Mouse (Mus musculus): ENCODE measurements around the gene Caly. TPM values are rescaled to one million over a fixed set of nuclear protein-coding genes. Genes with fewer than 3 reads are reported as not detected.

Gene Caly
- polyA plus RNA-seq (2016; fragmentation: Nextera tagmentation; extraction: Ambion mirVana): 21.5 and 22.3 TPM in 2 replicates

- ATAC-seq (ENCODE audit: low FRiP score): peak; percentile 83
- Histone ChIP-seq H3K4me1 (peaks cover 33% of the 10 kb centered on the region), H3K9me3 (no peaks in the 10 kb centered on the region), H3K27ac (peak within 1 kb of the TSS; percentile 77), H3K36me3 (replicated peaks) (no peaks in the 10 kb centered on the region), H3K27me3 (peaks cover 52% of the 10 kb centered on the region), H3K4me2 (peak within 1 kb of the TSS; percentile 57), H3K9ac (peak within 1 kb of the TSS; percentile 52), H3K4me3 (replicated peaks) (peak within 1 kb of the TSS; percentile 40)
- 5% methylated on average over 18 of the region's 18 CpGs for WGBS
Observed at GRCm38 (mm10) chr7:140082242-140082678, at the start of gene Caly. Gene Caly (minus strand): TSS chr7:140082548.

DNA sequence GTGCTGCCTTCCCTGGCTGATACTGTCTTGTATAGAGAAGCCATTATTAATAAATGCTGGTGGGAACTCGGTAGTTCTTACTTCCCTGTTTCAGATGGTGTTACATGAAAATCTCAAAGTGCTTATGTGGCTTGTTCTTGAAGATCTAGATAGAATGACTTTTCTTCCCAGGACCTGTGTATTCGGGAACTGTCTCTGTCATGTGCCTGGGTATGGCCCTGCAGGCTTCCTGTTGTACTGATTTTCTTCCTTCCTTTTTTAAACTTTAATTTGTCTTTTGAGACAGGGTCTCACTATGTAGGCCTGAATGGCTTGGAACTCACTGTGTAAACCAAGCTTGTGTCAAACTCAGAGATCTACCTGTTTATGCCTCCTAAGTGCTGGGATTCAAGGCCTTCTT lies 45.6 kb upstream of the Caly start:
- H3K4me3 ChIP-seq (replicated peaks): no peak overlapping the region
- 90% methylated on average over 2 of the region's 2 CpGs for WGBS
- H3K36me3 ChIP-seq (replicated peaks): peaks cover 3% of the 10 kb centered on the region; the same call in 1 of the 2 replicates
- H3K27ac ChIP-seq: no peak overlapping the region
- H3K4me1 ChIP-seq: peaks cover 4% of the 10 kb centered on the region; the same call in 1 of the 2 replicates
- peaks cover 12% of the 10 kb centered on the region; the same call in 1 of the 2 replicates for H3K27me3 ChIP-seq
- no peak for ATAC-seq (ENCODE audit: low FRiP score)
- H3K4me2 ChIP-seq: no peak overlapping the region
- H3K9ac ChIP-seq: no peak overlapping the region
- H3K9me3 ChIP-seq: no peaks in the 10 kb centered on the region

DNA sequence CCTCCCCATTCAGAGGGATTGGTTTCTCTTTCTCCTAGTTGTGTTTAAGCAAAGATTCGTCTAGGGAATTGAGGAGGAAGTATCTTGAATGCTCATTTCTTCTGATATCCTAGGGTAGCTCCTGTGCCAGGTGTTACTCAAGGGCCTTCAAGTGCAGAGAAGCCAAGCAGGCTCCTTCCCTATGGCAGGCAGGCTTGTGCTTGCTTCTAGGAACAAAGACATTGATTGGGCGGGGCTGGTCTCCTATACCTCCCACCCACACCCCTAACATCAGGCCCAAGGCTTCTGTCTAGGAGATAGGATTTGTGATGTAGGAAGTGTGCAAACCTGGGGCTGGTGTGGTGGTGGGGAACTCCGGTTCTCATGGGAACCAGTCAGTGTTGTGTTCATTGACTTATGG lies 44.6 kb upstream of the Caly start:
- no peak overlapping the region for H3K27ac ChIP-seq
- ATAC-seq (ENCODE audit: low FRiP score): no peak
- no peak overlapping the region for H3K4me3 ChIP-seq (replicated peaks)

DNA sequence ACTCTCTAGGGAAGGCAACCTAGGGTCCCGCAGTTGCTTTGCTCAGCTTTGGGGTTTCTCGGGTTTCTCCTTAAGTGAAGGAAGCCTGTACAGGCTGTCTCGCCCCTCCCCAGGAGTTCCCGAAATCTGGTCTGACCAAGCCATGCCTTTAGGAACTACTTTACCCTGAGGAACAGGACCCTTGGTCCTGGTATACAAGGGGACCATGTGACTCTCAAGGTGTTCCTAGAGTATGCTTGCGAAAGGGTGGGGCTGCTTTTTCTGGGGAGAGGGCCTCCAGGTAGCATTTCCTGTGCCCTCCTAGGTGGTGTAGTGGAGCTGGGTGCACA lies 43.6 kb upstream of the Caly start:
- WGBS: 6% methylated on average over 5 of the region's 5 CpGs
- peaks cover 4% of the 10 kb centered on the region; the same call in 1 of the 2 replicates for H3K4me1 ChIP-seq
- peak overlapping the region; percentile 52 for H3K4me3 ChIP-seq (replicated peaks)
- no peak overlapping the region for H3K27ac ChIP-seq
- peaks cover 3% of the 10 kb centered on the region; the same call in 1 of the 2 replicates for H3K36me3 ChIP-seq (replicated peaks)
- no peaks in the 10 kb centered on the region for H3K9me3 ChIP-seq
- peaks cover 12% of the 10 kb centered on the region; the same call in 1 of the 2 replicates for H3K27me3 ChIP-seq
- H3K9ac ChIP-seq: peak overlapping the region; percentile 61
- peak; percentile 5; the same call in 1 of the 2 replicates for ATAC-seq (ENCODE audit: low FRiP score)
- peak overlapping the region; percentile 80 for H3K4me2 ChIP-seq

More for the DNA sequence above, 44.6 kb upstream of the Caly start:
- Histone ChIP-seq H3K9me3 (no peaks in the 10 kb centered on the region), H3K36me3 (replicated peaks) (peaks cover 3% of the 10 kb centered on the region; the same call in 1 of the 2 replicates), H3K4me2 (no peak overlapping the region), H3K4me1 (peaks cover 4% of the 10 kb centered on the region; the same call in 1 of the 2 replicates), H3K27me3 (peaks cover 12% of the 10 kb centered on the region; the same call in 1 of the 2 replicates), H3K9ac (no peak overlapping the region)
- WGBS: 93% methylated on average over 3 of the region's 3 CpGs

DNA sequence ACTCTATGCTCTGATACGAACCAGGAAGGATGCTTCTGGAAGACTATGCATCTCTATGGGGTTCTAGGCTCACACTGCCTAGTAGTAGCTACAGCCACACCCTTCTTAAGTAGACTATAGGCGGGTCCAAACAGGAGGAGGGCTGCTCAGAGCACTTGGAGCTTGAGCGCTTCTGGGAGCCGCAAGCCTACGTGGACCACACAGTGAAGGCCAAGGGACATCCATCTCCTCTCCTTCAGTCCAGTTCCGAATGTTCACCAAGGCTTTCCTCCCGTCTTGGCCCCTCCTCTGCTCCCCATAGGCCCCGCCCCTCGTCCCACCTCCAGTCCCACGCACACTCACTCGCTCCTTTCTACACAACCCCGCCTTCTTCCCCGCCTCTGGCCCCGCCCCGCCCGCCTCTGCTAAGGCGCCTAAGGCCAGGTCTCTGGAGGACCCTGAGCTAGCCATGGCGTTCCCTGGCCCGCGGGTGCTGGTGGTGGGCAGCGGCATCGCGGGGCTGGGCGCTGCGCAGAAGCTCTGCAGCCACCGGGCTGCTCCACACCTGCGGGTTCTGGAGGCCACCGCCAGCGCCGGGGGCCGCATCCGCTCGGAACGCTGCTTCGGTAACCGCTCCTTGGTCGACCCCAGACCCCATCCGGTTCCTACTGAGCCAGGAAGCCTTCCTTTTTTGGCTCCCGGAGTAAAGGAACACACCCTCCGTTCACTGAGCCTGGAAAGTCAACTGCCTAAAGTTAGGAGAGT lies 43.1 kb upstream of the Caly start:
- peak overlapping the region; percentile 52 for H3K4me3 ChIP-seq (replicated peaks)
- ATAC-seq (ENCODE audit: low FRiP score): peak; percentile 98
- peaks cover 3% of the 10 kb centered on the region; the same call in 1 of the 2 replicates for H3K36me3 ChIP-seq (replicated peaks)
- peak overlapping the region; percentile 61 for H3K9ac ChIP-seq
- H3K9me3 ChIP-seq: no peaks in the 10 kb centered on the region
- H3K27me3 ChIP-seq: peaks cover 12% of the 10 kb centered on the region; the same call in 1 of the 2 replicates
- WGBS: 1% methylated on average over 40 of the region's 40 CpGs
- peaks cover 4% of the 10 kb centered on the region; the same call in 1 of the 2 replicates for H3K4me1 ChIP-seq
- peak overlapping the region; percentile 80 for H3K4me2 ChIP-seq
- H3K27ac ChIP-seq: no peak overlapping the region

DNA sequence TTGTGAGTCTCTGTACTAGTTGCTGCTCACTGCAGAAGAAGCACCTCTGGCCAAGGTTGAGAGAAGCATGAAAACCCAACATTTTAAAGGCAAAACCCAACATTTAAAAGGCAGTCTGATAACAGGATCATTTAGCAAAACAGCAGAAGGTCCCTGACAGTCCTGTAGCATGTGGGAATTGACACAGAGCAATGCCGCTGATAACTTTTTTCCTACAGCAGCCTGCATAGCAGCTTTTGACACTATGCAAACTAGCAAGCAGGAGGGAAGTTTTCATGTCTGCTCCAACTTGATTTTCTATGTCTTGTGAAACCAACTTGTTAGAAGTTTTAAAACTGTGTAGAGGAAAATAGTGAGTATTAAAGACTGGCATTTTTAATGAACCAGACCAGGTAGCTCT lies 42.0 kb upstream of the Caly start:
- peaks cover 12% of the 10 kb centered on the region; the same call in 1 of the 2 replicates for H3K27me3 ChIP-seq
- H3K36me3 ChIP-seq (replicated peaks): no peaks in the 10 kb centered on the region
- ATAC-seq (ENCODE audit: low FRiP score): no peak
- H3K4me3 ChIP-seq (replicated peaks): no peak overlapping the region
- no peak overlapping the region for H3K9ac ChIP-seq
- no peak overlapping the region for H3K27ac ChIP-seq
- no peak overlapping the region for H3K4me2 ChIP-seq
- 94% methylated on average over 1 of the region's 1 CpGs for WGBS
- no peaks in the 10 kb centered on the region for H3K9me3 ChIP-seq
- H3K4me1 ChIP-seq: peaks cover 4% of the 10 kb centered on the region; the same call in 1 of the 2 replicates

- H3K36me3 ChIP-seq (replicated peaks): no peaks in the 10 kb centered on the region
- no peak overlapping the region for H3K27ac ChIP-seq
- H3K4me1 ChIP-seq: peaks cover 4% of the 10 kb centered on the region; the same call in 1 of the 2 replicates
- H3K9ac ChIP-seq: no peak overlapping the region
- no peak overlapping the region for H3K4me3 ChIP-seq (replicated peaks)
- H3K27me3 ChIP-seq: peaks cover 12% of the 10 kb centered on the region; the same call in 1 of the 2 replicates
- ATAC-seq (ENCODE audit: low FRiP score): no peak
- 36% methylated on average over 4 of the region's 4 CpGs for WGBS
- no peaks in the 10 kb centered on the region for H3K9me3 ChIP-seq
- no peak overlapping the region for H3K4me2 ChIP-seq
Observed at GRCm38 (mm10) chr7:140122765-140123164, 40.4 kb upstream of the Caly start.

DNA sequence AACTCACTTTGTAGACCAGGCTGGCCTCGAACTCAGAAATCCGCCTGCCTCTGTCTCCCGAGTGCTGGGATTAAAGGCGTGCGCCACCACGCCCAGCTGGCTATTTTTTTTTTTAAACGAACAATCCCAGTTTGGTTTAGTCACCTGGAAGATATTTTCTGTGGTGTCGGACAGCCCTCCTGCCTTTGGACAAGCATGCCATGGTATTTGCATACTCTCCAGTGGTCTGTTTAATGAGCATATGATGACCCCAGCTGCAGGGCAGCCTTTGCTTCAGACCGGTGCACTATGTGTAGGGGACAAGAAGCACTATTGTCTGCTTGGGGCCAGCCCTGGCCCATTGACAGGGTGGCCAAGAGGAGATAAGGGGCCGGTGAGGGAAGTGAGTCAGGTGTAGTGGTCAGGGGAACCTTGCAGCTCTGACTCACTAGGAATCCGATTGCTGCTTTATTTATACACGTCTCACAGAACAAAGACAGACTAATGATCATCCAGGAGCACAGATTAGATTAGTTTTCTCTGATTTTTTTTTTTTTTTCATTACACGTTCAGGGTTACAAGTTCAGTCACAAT lies 39.1 kb upstream of the Caly start:
- Histone ChIP-seq H3K4me3 (replicated peaks) (no peak overlapping the region), H3K36me3 (replicated peaks) (no peaks in the 10 kb centered on the region), H3K27me3 (peaks cover 12% of the 10 kb centered on the region; the same call in 1 of the 2 replicates), H3K4me1 (peaks cover 4% of the 10 kb centered on the region; the same call in 1 of the 2 replicates), H3K27ac (no peak overlapping the region), H3K9me3 (no peaks in the 10 kb centered on the region), H3K4me2 (no peak overlapping the region), H3K9ac (no peak overlapping the region)
- no peak for ATAC-seq (ENCODE audit: low FRiP score)
- WGBS: 74% methylated on average over 13 of the region's 13 CpGs

DNA sequence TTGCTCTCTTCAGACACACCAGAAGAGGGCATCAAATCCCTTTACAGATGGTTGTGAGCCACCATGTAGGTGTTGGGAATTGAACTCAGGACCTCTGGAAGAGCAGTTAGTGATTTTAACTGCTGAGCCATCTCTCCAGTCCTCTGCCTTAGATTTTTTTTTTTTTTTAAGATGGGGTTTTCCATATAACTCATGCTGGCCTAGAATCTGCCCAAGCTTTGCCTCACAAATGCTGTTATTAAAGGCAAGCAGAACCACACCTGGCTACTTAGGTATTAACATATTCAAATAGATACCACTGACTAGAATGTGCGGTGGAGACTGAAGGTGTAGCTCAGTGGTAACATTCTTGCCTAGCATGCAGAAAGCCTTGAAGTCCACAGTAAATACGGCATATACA lies 38.1 kb upstream of the Caly start:
- Histone ChIP-seq H3K4me1 (peaks cover 3% of the 10 kb centered on the region; the same call in 1 of the 2 replicates), H3K27me3 (peaks cover 12% of the 10 kb centered on the region; the same call in 1 of the 2 replicates), H3K4me2 (no peak overlapping the region), H3K27ac (no peak overlapping the region), H3K9ac (no peak overlapping the region), H3K9me3 (no peaks in the 10 kb centered on the region), H3K36me3 (replicated peaks) (no peaks in the 10 kb centered on the region), H3K4me3 (replicated peaks) (no peak overlapping the region)
- no peak for ATAC-seq (ENCODE audit: low FRiP score)
- WGBS: 86% methylated on average over 2 of the region's 2 CpGs

- peak within 1 kb of the TSS; percentile 85 for H3K4me2 ChIP-seq
- H3K27ac ChIP-seq: peak within 1 kb of the TSS; percentile 65
- peaks cover 4% of the 10 kb centered on the region; the same call in 1 of the 2 replicates for H3K4me1 ChIP-seq
- no peaks in the 10 kb centered on the region for H3K9me3 ChIP-seq
- ATAC-seq (ENCODE audit: low FRiP score): peak; percentile 96
- peaks cover 15% of the 10 kb centered on the region for H3K36me3 ChIP-seq (replicated peaks)
- peak within 1 kb of the TSS; percentile 78 for H3K4me3 ChIP-seq (replicated peaks)
- H3K9ac ChIP-seq: peak within 1 kb of the TSS; percentile 84
- WGBS: 5% methylated on average over 28 of the region's 28 CpGs
- H3K27me3 ChIP-seq: no peaks in the 10 kb centered on the region
Observed at GRCm38 (mm10) chr7:140116329-140117054, 34.1 kb upstream of the Caly start, which contains the start of gene Echs1. Gene Echs1 (minus strand): TSS chr7:140116476.

- Histone ChIP-seq H3K27ac (peak within 1 kb of the TSS; percentile 65), H3K4me3 (replicated peaks) (peak within 1 kb of the TSS; percentile 78)
- WGBS: 4% methylated on average over 23 of the region's 23 CpGs
Observed at GRCm38 (mm10) chr7:140115583-140116328, 33.4 kb upstream of the Caly start, which contains the start of gene Paox. Gene Paox (plus strand): TSS chr7:140115799.

More at GRCm38 (mm10) chr7:140115583-140116328, 33.4 kb upstream of the Caly start, which contains the start of gene Paox:
- Histone ChIP-seq H3K36me3 (replicated peaks) (peaks cover 22% of the 10 kb centered on the region), H3K27me3 (no peaks in the 10 kb centered on the region), H3K4me1 (peaks cover 4% of the 10 kb centered on the region; the same call in 1 of the 2 replicates), H3K9ac (peak within 1 kb of the TSS; percentile 84), H3K9me3 (no peaks in the 10 kb centered on the region), H3K4me2 (peak within 1 kb of the TSS; percentile 85)
- peak; percentile 68 for ATAC-seq (ENCODE audit: low FRiP score)

Measured in forebrain, embryonic 12.5 days (tissue).